Mouse (Mus musculus) stomach, postnatal 0 days (tissue): ENCODE results near the gene Nos3.

ENCODE experiments used
- CTCF ChIP-seq: IDR thresholded peaks from 2 replicates; pipeline ENCODE4 v1.5.1; 2016; ENCODE audit warnings: antibody characterized with exemption, low read depth, mild to moderate bottlenecking, moderate library complexity
- EP300 ChIP-seq: optimal IDR thresholded peaks from 2 replicates; pipeline ENCODE3; 2016; ENCODE audit warnings: antibody characterized with exemption

DNA sequence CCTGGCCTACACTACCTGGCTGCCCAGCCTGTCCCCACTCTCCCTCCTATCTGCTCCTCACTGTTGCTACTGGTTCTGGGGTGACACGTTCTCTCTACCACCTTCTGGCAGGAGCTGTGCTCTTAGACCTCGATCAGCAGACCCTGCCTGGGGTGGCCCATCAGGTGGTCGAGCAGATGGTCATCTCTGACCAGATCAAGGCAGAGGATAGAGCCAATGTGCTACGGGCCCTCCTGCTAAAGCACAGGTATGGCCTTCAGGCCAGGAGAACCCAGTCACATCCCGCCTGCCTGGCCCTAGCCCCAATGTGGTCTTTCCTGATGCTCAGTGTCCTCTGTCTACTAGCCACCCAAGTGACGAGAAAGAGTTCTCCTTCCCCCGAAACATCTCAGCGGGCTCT is 69.4 kb downstream of the Nos3 start:
- TF ChIP-seq CTCF (no peak), EP300 (no peak)
